Mouse (Mus musculus) frontal cortex, adult (tissue): ENCODE data around the gene Tedc2.
A peak's percentile ranks its signal among the peaks of the same experiment; 100 is the strongest.

Experiments
- ATAC-seq: cut with Nextera tagmentation; 2 replicates; pipeline ENCODE4 v1.9.2; 2017; ENCODE audit warnings: mild to moderate bottlenecking, moderate library complexity, mixed read lengths; ENCODE audit not compliant: low TSS enrichment

Tedc2 gene

GRCm38 (mm10) chr17:24220435-24221411 lies at the start of gene Tedc2:
Gene Tedc2 (minus strand): TSS chr17:24220851.
- ATAC-seq, result peak; percentile 96

DNA sequence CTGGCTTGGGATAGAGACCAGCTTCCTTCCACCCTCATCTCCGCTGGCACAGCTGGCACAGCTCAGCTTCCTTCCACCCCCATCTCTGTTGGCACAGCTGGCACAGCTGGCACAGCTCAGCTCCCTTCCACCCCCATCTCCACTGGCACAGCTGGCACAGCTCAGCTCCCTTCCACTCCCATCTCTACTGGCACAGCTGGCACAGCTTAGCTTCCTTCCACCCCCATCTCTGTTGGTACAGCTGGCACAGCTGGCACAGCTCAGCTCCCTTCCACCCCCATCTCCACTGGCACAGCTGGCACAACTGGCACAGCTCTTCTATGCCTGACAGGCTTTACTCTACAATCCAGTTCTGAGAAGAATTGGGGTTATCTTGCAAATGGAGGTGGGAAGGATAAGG lies 46.5 kb upstream of the Tedc2 start:
- ATAC-seq, result no peak

- no peak for ATAC-seq
These were observed 44.1 kb upstream of the Tedc2 start for GRCm38 (mm10) chr17:24264766-24265165.

DNA sequence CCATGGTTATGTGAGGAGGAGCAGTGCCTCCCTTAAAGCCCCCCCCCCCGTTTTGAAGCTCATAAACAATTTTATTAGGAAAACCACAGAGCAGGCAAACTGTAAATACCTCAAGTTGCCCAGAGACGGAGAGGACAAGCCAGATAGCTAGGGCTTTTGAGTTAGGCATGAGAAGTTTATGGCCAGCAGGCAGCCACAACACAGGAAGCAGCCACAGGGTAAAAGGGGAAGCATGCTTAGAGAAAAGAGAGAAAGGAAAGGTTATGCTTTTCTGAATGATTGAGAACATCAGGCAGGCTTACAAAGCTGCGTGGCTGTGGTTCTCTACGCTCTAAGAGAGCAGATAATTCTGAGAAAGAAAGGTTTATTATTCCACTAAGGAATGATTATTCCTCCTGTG lies 39.9 kb upstream of the Tedc2 start:
- ATAC-seq, result no peak

DNA sequence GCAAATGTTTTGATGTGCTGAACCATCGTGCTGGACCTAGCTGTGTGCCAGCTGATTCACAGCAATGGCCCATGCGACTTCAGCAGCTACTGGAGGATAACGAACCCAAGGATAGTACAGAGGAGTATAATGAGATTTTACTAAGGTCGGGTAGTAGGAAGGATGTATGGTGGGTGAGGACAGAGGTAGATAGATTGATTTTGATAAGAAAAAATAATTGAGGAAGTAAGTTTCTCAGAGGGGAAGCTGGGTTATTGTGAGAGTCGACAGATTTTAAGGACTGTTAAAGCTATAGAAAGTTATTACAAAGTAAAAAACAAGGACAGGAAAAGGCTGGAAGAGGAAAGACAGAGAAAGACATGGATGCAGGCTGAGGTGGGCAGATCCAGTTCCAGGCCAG lies 39.1 kb upstream of the Tedc2 start:
- no peak for ATAC-seq

- ATAC-seq, result no peak
These were observed 38.3 kb upstream of the Tedc2 start for GRCm38 (mm10) chr17:24258981-24259380.

- ATAC-seq, result no peak
These were observed 31.7 kb upstream of the Tedc2 start for GRCm38 (mm10) chr17:24252329-24252728.

GRCm38 (mm10) chr17:24251320-24252069 lies 30.8 kb upstream of the Tedc2 start, which contains the start of gene Ccnf:
Gene Ccnf (minus strand): TSS chr17:24251484.
- peak; percentile 100 for ATAC-seq

- no peak; the same call in 1 of the 2 replicates for ATAC-seq
These were observed 30.3 kb upstream of the Tedc2 start for GRCm38 (mm10) chr17:24250988-24251319.

DNA sequence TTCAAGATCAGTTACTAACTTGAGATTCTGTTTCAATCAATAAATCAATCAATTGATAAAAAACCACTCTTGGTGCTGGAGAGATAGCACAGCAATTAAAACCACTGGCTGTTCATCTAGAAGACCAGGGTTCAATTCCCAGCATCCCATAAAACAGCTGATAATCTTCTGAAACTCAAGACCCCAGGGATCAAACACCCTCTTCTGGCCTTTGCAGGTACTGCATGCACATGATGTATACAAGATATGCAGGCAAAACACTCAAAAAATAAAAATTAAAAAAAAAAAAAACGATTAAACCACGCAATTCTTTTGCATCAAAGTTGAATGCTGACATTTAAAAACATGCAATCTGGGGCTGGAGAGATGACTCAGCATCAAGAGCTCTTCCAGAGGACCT lies 28.0 kb upstream of the Tedc2 start:
- no peak for ATAC-seq

DNA sequence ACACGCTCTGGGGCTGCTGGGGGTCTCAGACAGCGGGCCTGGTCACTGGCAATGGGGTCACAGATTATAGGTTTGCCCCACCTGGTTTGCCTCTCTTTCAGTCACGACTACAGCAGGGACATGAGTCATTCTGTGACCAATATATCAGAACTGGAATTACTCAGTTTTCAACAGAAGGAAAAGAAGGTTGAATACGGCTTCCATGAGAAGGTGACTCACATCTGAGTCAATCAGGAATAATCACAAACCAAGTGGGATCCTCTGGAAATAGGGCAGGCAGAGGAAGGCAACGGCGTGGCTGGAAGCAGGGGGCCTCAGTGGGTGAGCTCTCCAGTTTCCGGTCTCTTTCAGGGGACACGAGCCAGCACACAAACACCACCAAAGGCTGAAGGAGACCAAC lies 23.4 kb upstream of the Tedc2 start:
- ATAC-seq, result peak; percentile 64; the same call in 1 of the 2 replicates

DNA sequence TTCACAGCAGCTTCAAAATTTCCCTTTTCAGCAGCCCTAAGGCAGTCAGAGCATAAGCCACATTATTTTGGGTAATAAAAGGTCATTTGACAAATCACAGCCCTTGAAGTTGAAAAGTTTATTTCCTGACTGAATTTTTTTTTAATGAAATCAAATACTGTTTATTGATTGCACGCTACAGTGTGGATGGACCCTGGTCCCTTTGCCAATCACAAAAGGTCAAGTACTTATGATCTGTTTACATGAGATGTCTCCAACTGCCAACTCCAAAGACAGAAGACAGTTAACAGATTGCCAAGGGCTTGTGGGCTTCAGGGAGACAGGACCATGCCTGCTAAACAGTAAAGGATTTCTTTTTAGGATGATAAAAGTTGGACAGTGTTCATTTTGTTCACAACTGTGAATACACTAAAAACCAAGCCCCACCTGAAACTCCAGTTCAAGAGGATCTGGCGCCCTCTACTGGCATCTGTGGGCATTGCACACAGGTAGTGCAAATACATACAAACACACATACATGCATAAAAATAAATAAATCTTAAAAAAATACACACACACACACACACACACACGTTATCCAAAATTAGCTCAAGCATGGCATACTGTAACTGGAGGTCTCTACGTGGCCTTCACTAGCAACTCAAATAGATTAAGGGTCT lies 22.8 kb upstream of the Tedc2 start:
- no peak for ATAC-seq

DNA sequence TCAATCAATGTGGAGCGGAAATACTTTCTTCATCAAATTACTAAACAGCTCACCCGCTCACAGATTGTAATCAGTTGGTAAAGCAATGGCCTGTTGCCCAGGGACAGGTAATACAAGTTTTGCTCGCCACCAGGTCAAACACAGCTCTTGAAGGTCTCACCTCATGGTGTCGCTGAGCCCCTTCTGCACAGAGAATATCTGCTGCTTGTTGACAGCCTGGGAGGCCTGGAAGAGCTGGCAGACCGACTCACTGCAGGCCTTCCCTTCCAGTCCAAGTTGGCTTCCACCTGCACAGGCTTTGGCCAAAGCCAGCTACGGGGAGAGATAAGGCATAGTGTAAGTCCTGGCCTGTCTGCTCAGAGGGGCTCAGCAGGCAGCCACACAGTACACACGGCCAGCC lies 16.3 kb upstream of the Tedc2 start:
- ATAC-seq, result no peak

DNA sequence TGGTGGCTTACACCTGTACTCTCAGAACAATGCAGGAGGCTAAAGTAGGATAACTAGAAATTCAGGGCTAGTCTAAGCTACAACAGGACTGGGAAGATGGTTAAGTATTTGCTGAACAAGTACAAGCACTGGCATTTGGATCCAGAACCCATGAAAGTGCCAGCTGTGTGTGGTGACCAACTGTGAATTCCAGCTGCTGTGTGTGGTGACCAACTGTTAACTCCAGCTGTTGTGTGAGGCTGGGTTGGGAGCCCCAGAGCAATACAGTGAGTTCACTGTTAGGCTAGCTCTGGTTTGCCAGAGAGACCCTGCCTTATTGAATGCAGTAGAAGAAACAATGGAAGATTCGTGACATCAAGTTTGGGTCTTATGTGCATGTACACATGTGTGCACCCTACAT lies 15.8 kb upstream of the Tedc2 start:
- no peak for ATAC-seq

DNA sequence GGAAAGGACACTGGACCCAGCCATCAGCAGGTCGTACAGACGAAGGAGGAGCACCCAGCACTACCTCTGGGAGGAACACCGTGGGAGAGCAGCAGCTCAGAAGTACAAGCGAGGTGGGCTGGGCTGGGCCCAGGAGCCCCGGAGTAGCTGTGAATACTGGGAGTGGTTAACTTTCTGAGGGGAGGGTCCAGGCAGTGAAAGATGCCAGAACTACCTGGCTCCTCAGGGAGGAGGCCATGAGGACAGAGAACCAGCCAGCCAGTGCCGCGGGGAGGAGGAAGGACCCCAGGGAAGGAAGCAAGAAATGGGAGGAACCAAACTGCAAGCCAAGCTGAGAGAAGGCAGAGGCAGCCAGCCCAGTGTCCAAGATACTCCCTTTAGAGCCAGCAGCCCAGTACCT lies 7.3 kb upstream of the Tedc2 start:
- no peak for ATAC-seq

GRCm38 (mm10) chr17:24226721-24227120 lies 6.1 kb upstream of the Tedc2 start:
- no peak for ATAC-seq

GRCm38 (mm10) chr17:24225851-24226250 lies 5.2 kb upstream of the Tedc2 start:
- no peak for ATAC-seq

- ATAC-seq, result no peak
These were observed 4.1 kb upstream of the Tedc2 start for GRCm38 (mm10) chr17:24224741-24225140.

- ATAC-seq, result no peak
These were observed 2.9 kb upstream of the Tedc2 start for GRCm38 (mm10) chr17:24223513-24223912.

GRCm38 (mm10) chr17:24222653-24223052 lies 2.0 kb upstream of the Tedc2 start:
- ATAC-seq, result no peak

DNA sequence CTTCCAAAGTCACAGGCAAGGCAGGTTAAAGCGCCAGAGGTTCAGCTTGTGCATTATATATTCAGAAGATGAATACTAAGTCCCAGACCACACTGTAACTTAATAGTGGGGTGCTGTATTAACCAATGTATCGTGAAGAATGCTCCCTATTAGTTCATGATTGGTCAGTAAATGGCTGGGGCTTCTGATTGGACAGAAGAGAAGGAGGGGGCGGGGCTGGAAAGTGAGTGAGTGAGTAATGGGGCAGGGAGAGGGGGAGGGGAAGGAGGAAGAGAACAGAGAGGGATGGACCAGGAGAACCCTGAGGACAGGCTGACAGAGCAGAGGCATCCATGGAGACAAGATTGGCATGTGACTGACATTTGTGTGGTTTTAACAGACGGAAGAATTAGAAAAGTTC lies 3.8 kb downstream of the Tedc2 start:
- ATAC-seq, result no peak

- no peak for ATAC-seq
These were observed 7.5 kb downstream of the Tedc2 start for GRCm38 (mm10) chr17:24213186-24213585.
